Mouse (Mus musculus) embryonic fibroblast, embryonic 13.5 days (primary cell): Measurements from ENCODE around the gene Zfp810.

Source experiments
- CTCF ChIP-seq: IDR thresholded peaks from 2 replicates; pipeline ENCODE4 v1.5.1; 2011; ENCODE audit warnings: mild to moderate bottlenecking, control low read depth, low read length, moderate library complexity, borderline replicate concordance; ENCODE audit not compliant: insufficient read depth
- POLR2A ChIP-seq: IDR thresholded peaks from 2 replicates; pipeline ENCODE4 v1.6.1; 2011; ENCODE audit warnings: low read depth, mild to moderate bottlenecking, control low read depth, low read length, moderate library complexity

DNA sequence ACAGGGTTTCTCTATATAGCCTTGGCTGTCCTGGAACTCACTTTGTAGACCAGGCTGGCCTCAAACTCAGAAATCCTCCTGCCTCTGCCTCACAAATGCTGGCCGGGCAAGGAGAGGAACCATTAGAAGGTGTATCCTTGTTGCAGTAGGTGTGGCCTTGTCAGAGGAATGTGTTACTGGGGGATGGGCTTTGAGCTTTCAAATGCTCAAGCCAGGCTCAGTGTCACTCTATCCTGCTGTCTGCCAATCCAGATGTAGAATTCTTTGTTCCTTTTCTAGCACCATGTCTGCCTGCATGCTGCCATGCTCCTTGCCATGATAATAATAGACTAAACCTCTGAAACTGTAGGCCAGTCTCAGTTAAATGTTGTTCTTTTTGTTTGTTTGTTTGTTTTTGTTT is 5.2 kb downstream of the Zfp810 start:
- TF ChIP-seq CTCF (no peak), POLR2A (no peak)
